Mouse (Mus musculus) heart, adult 2 months (tissue): ENCODE data around the gene Nfic. TPM values are rescaled to one million over a fixed set of nuclear protein-coding genes. Genes with fewer than 3 reads are reported as not detected.

Source experiments
- DNase-seq, 2 experiments: peaks; one replicate each; pipeline ENCODE4 v3.0.0; 2021
- H3K27ac ChIP-seq: fragments of 200-600 bp; 2 replicates; pipeline ENCODE4 v1.8.1; 2022
- H3K27me3 ChIP-seq: fragments of 200-500 bp; 2 replicates; pipeline ENCODE4 v1.6.1; 2012; ENCODE audit warnings: mild to moderate bottlenecking, low read length, inconsistent platforms, mixed read lengths; ENCODE audit not compliant: control insufficient read depth, insufficient read depth
- H3K36me3 ChIP-seq: fragments of 200-500 bp; 2 replicates; pipeline ENCODE4 v1.6.1; 2012; ENCODE audit warnings: low read length, inconsistent platforms; ENCODE audit not compliant: control insufficient read depth, insufficient read depth
- H3K4me1 ChIP-seq: fragments of 200-500 bp; 2 replicates; pipeline ENCODE4 v1.6.1; 2011; ENCODE audit warnings: low read length; ENCODE audit not compliant: control insufficient read depth, insufficient read depth
- H3K4me3 ChIP-seq: fragments of 200-600 bp; 2 replicates; pipeline ENCODE4 v1.8.1; 2022
- H3K79me2 ChIP-seq: fragments of 200-500 bp; replicated peaks from 2 replicates; pipeline ENCODE4 v1.6.1; 2012; ENCODE audit warnings: mild to moderate bottlenecking, inconsistent platforms, low read length, moderate library complexity, mixed read lengths; ENCODE audit not compliant: control insufficient read depth, insufficient read depth
- H3K9ac ChIP-seq: fragments of 200-500 bp; 2 replicates; pipeline ENCODE4 v1.6.1; 2012; ENCODE audit warnings: low read depth, mild to moderate bottlenecking, control low read depth, inconsistent platforms, low read length, mixed read lengths
- CTCF ChIP-seq: fragments of 200-600 bp; IDR thresholded peaks from 2 replicates; pipeline ENCODE4 v1.8.1; 2022; ENCODE audit warnings: antibody characterized with exemption, mild to moderate bottlenecking, moderate library complexity
- EP300 ChIP-seq: fragments of 200-500 bp; IDR thresholded peaks from 2 replicates; pipeline ENCODE4 v1.6.1; 2011; ENCODE audit warnings: low read depth, low read length, control low read depth; ENCODE audit not compliant: insufficient read depth
- POLR2A ChIP-seq: fragments of 200-500 bp; IDR thresholded peaks from 2 replicates; pipeline ENCODE4 v1.6.1; 2011; ENCODE audit warnings: mild to moderate bottlenecking, low read depth, low read length, control low read depth; ENCODE audit not compliant: insufficient read depth
- WGBS: fragments of 180-500 bp; shearing (Covaris S2); methylation state at CpG from one replicate; pipeline ENCODE4 v1.1.7; 2018; 5-methylcytosine and 5-hydroxymethylcytosine counted together
- intact Hi-C: fragments of 180-260 bp; cut with DNase I; formaldehyde crosslinking; loops from one replicate; pipeline ENCODE4 v1.15.1; 2025
- polyA plus RNA-seq: library from polyadenylated mRNA; depleted of rRNA; stranded (reverse); fragments of >200 nt; gene quantifications from 2 replicates; pipeline ENCODE4 v1.2.3, GENCODE M21; 2012
- total RNA-seq, 2 experiments: library from RNA; stranded (reverse); gene quantifications; 2 replicates each; pipeline ENCODE4 v1.2.3; 2021

Gene Nfic
- total and polyA plus RNA-seq, 3 experiments, result 80.1 to 104 (median 94.2) TPM

DNA sequence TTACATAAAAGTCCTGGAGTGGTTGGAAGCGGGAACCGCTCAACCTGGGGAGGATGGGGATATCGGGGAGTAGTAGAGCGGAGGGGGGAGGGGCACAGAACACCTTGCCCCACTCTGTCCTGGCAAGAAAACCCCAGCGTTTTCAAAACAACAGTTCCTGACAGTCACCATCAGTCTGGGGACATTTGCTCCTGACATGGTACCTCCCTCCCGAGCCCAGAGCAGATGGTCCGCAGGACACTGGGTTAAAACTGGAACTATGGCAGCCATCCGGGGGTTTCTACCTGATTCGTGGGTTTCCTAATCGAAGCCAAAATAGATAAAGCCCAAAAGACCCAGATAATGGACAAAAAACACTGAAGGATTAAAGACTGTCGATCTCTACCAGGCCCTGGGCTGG lies 5.5 kb upstream of the Nfic start:
- Histone ChIP-seq H3K9ac (no peak overlapping the region), H3K4me3 (no peak overlapping the region), H3K27me3 (peaks cover 15% of the 10 kb centered on the region), H3K79me2 (no peaks in the 10 kb centered on the region), H3K4me1 (no peaks in the 10 kb centered on the region), H3K36me3 (no peaks in the 10 kb centered on the region), H3K27ac (no peak overlapping the region)
- WGBS, result 39% methylated on average over 11 of the region's 11 CpGs
- TF ChIP-seq CTCF (no peak), EP300 (no peak), POLR2A (no peak)
- no peak for DNase-seq
- intact Hi-C loops, result no loop called here

- H3K27me3 ChIP-seq, result peaks cover 15% of the 10 kb centered on the region
- no peak for TF ChIP-seq CTCF
- no peak for TF ChIP-seq EP300
- TF ChIP-seq POLR2A, result no peak
- no peak overlapping the region for H3K9ac ChIP-seq
- DNase-seq, result no peak
- intact Hi-C loops, result no loop called here
- no peak overlapping the region for H3K4me3 ChIP-seq
- no peaks in the 10 kb centered on the region for H3K36me3 ChIP-seq
- no peaks in the 10 kb centered on the region for H3K79me2 ChIP-seq
- no peak overlapping the region for H3K27ac ChIP-seq
- WGBS, result 32% methylated on average over 20 of the region's 20 CpGs
- H3K4me1 ChIP-seq, result no peaks in the 10 kb centered on the region
Measured at GRCm38 (mm10) chr10:81460471-81460870, 5.0 kb upstream of the Nfic start.

GRCm38 (mm10) chr10:81459399-81459798 lies 4.0 kb upstream of the Nfic start:
- Histone ChIP-seq H3K4me3 (no peak overlapping the region), H3K27ac (no peak overlapping the region), H3K9ac (no peak overlapping the region), H3K4me1 (no peaks in the 10 kb centered on the region), H3K79me2 (no peaks in the 10 kb centered on the region), H3K36me3 (no peaks in the 10 kb centered on the region), H3K27me3 (peaks cover 9% of the 10 kb centered on the region)
- intact Hi-C loops, result no loop called here
- no peak for DNase-seq
- no peak for TF ChIP-seq POLR2A
- TF ChIP-seq CTCF, result no peak
- no peak for TF ChIP-seq EP300
- WGBS, result 73% methylated on average over 21 of the region's 21 CpGs

- no peak overlapping the region for H3K4me3 ChIP-seq
- no peaks in the 10 kb centered on the region for H3K36me3 ChIP-seq
- H3K27ac ChIP-seq, result no peak overlapping the region
- 73% methylated on average over 6 of the region's 6 CpGs for WGBS
- H3K4me1 ChIP-seq, result no peaks in the 10 kb centered on the region
- peaks cover 6% of the 10 kb centered on the region; the same call in 1 of the 2 replicates for H3K27me3 ChIP-seq
- intact Hi-C loops, result no loop called here
- no peaks in the 10 kb centered on the region for H3K79me2 ChIP-seq
- TF ChIP-seq CTCF (no peak), EP300 (no peak), POLR2A (no peak)
- DNase-seq, result no peak
- no peak overlapping the region for H3K9ac ChIP-seq
Measured at GRCm38 (mm10) chr10:81458267-81458666, 2.8 kb upstream of the Nfic start.

DNA sequence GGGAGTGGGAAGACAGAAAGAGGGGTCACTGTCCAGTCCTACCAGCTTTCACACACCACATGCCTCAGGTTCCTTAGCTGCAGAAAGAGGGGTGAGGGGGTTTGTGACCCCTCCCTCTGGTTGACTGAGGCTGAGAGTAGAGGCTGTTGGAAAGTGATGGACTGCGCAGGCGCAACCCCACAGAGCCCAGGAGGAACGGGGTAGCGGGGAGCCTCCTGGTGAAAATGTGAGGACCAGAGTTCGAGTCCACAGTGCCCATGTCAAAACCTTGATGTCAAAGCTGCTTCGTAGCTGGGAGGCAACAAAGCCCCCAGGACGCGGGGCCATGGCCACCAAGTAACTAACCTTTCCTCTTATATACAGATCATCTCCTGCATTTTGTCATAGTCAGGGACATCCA lies 2.2 kb upstream of the Nfic start:
- intact Hi-C loops, result no loop called here
- no peaks in the 10 kb centered on the region for H3K4me1 ChIP-seq
- H3K79me2 ChIP-seq, result no peaks in the 10 kb centered on the region
- H3K4me3 ChIP-seq, result no peak overlapping the region
- peaks cover 11% of the 10 kb centered on the region; the same call in 1 of the 2 replicates for H3K27me3 ChIP-seq
- H3K27ac ChIP-seq, result no peak overlapping the region
- WGBS, result 85% methylated on average over 8 of the region's 8 CpGs
- DNase-seq, result no peak
- TF ChIP-seq CTCF, result no peak
- TF ChIP-seq EP300, result no peak
- no peak for TF ChIP-seq POLR2A
- no peaks in the 10 kb centered on the region for H3K36me3 ChIP-seq
- no peak overlapping the region for H3K9ac ChIP-seq

GRCm38 (mm10) chr10:81456983-81457563 lies 1.6 kb upstream of the Nfic start:
- no peaks in the 10 kb centered on the region for H3K79me2 ChIP-seq
- DNase-seq, result no peak
- no peaks in the 10 kb centered on the region for H3K4me1 ChIP-seq
- H3K27me3 ChIP-seq, result peaks cover 16% of the 10 kb centered on the region
- intact Hi-C loops, result no loop called here
- no peaks in the 10 kb centered on the region for H3K36me3 ChIP-seq
- 33% methylated on average over 9 of the region's 12 CpGs for WGBS
- no peak overlapping the region for H3K9ac ChIP-seq
- no peak overlapping the region for H3K27ac ChIP-seq
- TF ChIP-seq CTCF (no peak), EP300 (no peak), POLR2A (no peak)
- no peak overlapping the region for H3K4me3 ChIP-seq
